Mouse (Mus musculus) heart, postnatal 10 days (tissue): Measurements from ENCODE around the gene Glt1d1. TPM values are rescaled to one million over a fixed set of nuclear protein-coding genes. Genes with fewer than 3 reads are reported as not detected.
A peak's percentile ranks its signal among the peaks of the same experiment; 100 is the strongest.

Experiments used
- DNase-seq, 2 experiments: peaks; one replicate each; pipeline ENCODE4 v3.0.0; 2021
- intact Hi-C: fragments of 180-260 bp; cut with DNase I; formaldehyde crosslinking; loops from one replicate; pipeline ENCODE4 v1.15.1; 2025
- total RNA-seq, 2 experiments: library from RNA; stranded (reverse); gene quantifications; 2 replicates each; pipeline ENCODE4 v1.2.3; 2021

The Glt1d1 gene
- total RNA-seq = not detected

DNA sequence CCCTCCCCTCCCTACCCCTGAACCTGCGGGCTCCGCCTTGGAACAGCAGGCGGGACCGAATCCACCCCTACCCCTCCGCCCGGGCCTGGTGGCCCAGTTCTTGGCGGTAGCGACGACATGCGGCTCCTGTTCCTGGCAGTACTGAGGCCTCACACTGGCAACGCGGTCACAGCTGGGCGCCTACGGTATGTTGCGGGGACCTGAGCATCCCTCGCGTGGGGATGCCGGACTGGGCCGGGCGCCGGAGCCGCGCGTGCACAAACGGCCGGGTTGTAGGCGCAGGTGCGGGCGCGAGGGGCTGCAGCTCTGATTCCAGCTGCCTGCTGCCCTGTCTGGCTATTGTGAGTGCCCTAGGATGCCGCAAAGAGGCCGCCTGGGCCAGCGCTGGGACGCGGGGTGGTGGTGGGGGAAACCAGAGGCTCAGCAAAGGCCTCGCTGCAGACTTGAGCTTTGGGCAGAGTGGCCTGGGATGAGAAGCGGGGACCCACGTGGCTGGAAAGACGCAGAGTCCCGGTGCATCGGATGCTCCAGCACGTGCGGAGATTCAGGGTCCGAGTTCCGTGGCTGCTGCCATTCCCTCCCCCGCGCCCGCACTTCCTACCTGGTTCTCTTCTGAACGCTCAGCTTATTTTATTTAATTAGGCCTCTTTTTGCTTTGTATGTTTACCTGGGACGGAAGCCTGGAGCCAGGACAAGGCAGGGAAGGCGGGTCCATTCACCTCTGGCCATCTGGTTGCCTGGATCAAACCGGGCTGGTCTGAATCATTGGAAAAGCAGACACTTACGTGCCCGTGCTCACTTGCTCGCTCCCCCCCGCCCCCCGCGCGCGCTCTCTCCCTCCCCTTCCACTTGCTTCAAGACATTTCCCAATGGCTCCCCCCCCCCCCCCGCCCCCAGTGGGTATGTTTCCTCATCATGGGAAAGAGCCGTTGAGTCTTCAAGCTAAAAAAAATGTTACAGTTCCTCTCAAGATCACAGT is at the start of gene Glt1d1, which contains the start of gene Slc15a4:
Glt1d1 (plus strand) TSS at position 96 of the 979 bp plus-strand sequence.
Slc15a4 (minus strand) TSS at position 731 of the 979 bp plus-strand sequence.
- intact Hi-C loops = no loop called here
- no peak for DNase-seq

DNA sequence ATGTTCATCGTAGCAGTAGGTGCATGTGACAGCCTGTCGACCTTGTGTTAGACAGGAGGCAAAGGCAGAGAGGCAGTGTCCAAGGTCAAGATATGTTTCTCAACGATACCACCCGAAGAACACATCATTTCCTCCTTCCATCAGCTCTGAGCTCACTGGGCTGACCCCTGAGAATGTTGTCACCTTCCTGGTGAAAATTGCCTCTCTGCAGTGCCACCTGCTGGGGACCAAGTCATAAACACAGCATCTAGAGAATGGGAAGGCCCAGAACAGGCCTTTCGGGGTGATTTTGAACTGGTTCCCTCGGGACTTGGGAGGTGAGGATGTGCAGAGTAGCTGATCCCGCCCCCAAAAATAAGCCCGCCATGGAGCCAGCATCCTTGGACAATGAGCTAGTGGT is 48.4 kb upstream of the Glt1d1 start:
- DNase-seq = no peak
- intact Hi-C loops = no loop called here

DNA sequence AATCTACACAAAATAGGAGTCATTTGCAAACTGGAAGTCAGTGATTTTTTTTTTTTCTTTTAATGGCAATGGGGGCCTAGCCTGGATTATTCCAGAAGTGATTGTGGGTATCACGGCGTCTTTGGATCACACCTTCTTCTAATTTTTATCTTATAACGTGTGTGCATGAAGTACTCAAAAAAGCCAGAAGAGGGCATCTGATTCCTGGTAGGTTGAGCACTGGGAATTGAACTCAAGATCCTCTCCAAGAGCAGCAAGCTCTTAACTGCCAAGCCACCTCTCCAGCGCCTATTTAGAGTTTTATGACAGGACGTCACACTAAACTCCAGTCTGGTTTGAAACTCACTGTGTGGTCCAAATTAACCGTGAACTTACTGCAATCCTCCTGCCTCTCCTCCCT is 44.2 kb upstream of the Glt1d1 start:
- intact Hi-C loops = no loop called here
- DNase-seq = no peak

DNA sequence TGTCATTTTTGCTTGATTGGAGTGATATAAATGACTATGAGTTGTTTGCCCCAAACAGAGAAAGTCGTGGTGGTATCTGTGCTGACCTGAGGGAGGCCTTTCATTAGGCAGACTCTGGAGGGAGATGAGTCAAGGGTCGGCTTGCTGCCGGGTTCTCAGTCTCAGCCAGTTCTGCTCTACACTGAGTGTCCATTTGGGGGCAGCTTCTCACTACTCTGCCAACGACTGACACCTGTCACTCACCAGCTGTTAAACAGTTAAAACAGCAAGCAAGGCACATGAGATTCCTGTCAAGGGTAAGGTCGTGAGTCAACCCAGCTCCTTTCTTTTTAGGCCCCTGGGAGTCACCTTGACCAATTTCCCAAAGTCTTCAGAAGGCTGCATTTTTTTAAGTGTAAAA is 39.7 kb upstream of the Glt1d1 start:
- DNase-seq = no peak
- intact Hi-C loops = no loop called here

DNA sequence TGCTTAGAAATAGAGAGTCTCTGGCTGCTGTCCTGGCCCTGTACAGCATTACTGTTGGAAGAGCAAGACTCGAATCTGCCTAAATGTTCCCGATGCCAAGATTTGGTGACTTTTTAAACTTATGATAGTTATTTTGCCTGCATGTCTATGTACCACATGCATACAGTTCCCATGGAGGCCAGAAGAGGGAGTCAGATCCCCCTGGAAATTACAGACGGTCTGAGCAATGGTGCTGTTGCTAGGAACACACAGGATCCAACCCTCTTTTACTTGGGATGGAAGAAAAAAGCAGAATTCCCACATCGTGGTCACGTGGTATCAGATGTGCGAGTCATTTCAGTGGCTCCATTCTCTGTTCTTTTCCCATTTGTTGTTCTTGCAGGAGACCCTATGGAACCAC is 39.2 kb upstream of the Glt1d1 start:
- intact Hi-C loops = no loop called here
- peak; percentile 25 to 40 for DNase-seq

DNA sequence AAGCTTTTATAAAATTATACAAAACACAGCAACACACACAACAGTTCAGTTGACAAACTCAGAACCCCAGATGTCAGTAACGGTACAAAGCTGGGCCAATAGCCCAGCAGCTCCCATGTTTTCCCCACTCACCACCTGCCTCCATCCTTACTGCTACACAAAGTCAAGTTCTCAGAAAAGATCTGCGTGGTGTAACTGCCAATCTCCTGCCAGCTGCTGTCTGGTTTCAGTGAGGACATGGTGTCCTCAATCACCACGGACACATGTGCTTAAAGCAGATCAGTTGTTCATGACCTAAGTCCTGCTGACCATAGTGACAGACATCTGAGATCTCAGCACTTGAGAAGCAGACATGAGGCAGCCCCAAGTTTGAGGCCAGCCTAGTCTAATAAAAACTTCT is 36.4 kb upstream of the Glt1d1 start:
- intact Hi-C loops = no loop called here
- no peak for DNase-seq

DNA sequence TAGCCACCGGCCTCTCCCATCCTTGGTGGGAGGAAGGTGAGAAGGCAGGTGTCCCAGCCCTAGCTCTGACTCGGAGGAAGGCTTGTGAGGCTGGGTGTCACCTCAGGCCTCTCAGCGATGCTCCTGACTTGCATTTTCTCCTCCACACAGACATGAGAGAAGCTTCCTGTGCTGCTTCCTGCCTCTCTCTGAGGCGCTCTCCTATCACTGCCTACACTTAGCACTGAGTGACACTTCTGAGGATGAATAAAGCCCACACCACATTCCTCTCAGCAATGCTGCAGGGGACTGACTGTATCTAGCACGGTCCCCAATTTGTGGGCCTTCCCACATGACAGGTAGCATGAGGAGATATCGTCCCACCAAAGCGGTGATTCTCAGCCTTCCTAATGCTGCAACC is 35.2 kb upstream of the Glt1d1 start:
- intact Hi-C loops = no loop called here
- DNase-seq = no peak

DNA sequence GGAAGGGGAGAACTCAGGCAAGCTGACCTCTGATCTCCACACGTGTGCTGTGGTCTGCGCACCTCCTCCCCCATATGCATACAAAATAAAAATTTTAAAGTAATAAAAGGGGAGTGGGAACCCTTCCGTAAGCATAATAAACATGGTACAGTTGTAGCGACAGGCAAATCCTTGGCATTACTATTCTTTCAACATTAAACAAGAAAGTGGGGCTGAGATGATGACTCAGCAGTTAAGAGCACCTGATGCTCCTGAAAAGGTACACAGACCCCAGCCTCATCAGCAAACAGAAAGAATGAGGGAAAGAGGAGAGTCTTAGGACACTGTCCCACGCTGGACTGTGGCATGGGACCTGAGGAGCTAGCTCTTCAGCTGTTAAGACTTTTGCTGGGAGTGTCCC is 29.1 kb upstream of the Glt1d1 start:
- DNase-seq = no peak
- intact Hi-C loops = no loop called here

DNA sequence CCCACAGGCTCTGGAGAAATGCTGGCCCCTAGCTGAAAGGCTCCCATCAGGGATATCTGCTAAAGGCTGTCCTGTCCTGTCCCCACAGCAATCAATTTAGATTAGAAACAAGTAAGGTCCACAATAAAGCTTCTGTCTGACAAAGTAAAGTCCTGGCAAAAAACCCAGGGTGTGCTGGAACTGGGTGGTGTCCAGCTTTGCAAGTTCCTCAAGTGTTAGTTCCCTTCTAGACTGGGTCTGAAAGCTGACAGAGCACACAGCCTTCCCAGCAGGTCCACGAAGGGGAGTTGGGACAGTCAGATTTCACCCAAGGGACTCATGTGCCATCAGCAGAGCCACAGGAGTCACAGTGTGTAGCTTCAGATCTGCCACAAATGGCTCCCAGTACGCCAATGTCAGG is 24.6 kb upstream of the Glt1d1 start:
- no peak for DNase-seq
- intact Hi-C loops = no loop called here

DNA sequence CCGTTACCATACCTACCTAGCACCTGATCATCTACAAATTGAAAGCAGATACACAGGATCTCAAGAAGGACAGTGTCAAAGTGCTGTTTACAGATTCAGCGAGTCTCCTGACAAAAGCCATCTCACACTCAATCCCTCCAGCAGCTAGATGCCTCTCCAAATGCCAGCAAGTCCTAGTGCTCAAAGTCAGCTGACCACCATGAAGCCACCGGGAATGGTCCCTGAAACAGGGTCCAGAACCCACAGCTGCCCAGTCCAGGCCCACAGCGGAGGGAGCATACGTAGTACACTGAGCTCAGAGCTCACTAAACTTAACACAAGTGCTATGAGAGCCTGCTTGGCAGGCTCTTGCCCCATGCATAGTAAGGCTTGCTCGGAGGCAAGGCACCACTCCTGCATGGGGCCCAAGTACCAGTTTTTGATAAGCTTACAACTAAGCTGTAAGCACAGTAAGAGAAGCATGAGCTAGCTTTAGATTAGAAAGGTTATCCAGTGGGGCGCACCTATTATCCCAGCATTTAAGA is 22.8 kb upstream of the Glt1d1 start:
- DNase-seq = peak in 1 of 2 experiments; percentile 30
- intact Hi-C loops = no loop called here

DNA sequence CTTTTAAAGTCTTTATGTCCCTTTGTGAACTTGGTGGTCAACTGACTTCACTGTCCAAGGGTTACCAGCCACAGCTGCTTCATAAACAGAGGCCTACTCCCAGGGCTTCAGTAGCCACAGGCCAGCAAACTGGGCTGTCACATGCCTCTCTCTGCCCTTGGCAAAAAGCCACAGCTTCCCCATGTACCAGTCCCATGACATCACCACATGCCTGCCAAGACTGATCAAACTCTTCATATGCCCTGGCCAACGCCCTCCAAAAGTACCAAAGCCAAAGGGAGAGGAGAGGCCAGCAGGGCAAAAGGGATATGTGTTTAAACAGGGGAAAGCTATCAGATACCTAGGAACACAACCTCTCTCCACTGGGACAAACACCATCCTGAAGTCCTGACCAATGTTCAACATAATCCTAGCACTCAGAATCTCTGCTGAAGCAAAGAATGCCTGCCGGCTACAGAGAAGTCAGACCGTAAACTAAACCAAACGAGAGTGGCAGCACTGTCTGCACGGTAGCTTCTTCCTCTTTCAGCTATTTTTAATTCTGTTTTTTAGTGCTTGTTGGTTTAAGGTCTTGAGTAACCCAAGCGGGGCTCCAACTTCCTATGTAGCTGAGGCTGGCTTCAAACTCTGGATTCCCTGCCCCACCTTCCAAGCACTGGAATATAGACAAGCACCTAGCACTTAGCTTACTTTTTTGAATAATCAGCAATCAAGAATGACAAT is 21.1 kb upstream of the Glt1d1 start:
- DNase-seq = peak; percentile 75 to 82
- intact Hi-C loops = no loop called here

DNA sequence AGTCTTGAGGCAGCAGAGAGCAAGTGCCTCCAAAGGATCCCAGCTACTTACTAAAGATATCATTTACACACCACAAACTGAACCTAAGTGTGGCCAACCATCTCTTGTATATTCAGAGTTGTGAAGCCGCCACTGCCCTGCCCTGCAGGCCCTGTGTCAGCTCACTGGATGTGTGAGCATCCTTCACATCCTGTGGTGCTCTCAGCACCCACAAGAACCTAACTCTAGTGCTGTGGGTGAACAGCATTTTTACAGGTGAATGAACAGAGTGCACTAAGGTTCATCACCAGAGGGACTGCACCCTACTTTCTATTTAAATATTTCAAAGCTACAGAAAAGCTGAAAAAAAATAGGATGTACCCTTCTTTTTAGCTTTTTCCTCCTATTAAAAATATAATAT is 20.2 kb upstream of the Glt1d1 start:
- no peak for DNase-seq
- intact Hi-C loops = no loop called here

DNA sequence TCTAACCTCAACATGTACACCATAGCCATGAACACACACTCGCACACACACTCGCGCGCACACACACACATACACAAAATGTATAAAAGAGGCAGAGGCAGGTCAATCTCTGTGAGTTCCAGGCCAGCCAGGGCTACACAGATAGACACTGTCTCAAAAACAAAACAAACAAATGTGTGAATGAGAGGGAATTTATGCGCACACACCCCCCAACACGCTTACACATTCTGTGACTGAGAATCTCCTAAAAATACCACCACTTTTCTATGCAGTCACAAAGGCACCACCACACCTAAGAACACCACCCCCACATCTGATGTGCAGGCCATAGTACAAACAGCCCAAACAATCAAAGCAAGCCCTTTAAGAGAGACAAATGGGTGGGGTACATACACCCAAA is 19.7 kb upstream of the Glt1d1 start:
- intact Hi-C loops = no loop called here
- DNase-seq = no peak

DNA sequence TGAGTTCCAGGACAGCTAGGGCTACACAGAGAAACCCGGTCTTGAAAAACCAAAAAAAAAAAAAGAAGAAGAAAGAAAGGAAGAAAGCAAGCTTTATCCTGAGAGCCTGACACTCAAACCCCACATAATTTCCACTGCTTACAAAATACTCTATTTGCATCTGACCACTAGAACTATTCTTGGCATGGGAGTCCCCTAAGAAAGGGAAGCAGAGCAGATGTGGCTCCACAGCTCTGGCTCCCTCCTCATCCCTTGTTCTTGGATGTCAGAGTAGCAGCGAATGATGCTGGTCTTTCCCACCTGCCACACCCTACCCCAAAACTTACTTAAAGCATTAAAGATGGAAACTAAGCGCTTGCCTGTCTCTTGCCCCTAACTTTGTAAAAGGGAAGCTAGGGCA is 16.6 kb upstream of the Glt1d1 start:
- intact Hi-C loops = no loop called here
- peak in 1 of 2 experiments; percentile 8 for DNase-seq

DNA sequence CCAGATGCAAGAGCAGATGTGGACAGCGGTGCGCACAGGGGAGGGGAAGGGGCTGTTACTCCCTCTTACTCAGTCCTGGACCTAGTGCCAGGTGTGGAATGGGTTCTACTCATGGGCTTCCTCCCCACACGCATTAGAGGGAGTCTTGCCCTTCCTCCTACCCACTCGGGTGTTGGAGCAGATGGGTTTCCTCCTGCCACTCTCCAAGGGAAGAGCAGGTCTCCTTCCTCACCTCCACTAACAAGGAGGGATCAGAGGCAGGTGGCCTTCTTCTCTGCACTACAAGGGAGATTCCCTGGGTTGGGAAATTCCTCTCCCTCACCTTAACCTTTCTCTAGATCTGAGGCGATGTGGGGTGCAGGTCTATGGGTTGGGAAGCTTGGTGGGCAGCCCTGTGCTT is 15.9 kb upstream of the Glt1d1 start:
- intact Hi-C loops = no loop called here
- no peak for DNase-seq

DNA sequence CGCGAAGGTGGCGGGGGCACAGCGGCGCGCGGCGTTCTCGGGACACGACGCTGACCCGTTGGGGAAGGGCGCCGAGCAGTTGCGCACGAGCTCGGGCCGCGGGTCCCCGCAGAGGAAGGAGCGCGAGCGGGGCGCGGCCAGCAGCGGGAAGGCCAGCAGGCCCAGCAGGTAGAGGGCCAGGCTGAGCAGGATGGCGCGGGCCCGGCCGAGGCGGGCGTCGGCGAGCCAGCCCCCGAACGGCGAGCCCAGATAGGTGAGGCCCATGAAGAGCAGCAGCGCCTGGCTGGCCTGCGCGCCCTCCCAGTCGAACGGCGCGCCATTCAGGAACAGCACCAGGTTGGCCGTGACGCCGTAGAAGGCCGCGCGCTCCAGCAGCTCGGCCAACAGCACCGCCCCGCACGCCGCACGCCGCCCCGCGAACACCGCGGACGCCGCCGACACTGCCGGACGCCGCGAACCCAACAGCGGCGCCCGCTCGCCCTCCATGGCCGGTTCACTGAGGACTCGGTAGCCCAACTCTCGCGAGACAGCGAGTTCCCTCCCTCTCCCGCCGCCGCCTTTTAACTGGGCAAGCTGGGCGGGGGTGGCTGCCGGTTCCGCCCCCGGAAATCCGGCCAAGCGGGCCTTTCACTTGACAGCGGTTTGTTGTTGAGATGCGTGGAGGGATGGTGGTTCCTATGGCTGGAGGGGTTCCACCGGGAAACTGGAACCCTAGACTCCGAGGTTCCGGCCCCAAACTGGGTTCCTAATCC is 15.0 kb upstream of the Glt1d1 start:
- intact Hi-C loops = no loop called here
- peak; percentile 99 for DNase-seq

DNA sequence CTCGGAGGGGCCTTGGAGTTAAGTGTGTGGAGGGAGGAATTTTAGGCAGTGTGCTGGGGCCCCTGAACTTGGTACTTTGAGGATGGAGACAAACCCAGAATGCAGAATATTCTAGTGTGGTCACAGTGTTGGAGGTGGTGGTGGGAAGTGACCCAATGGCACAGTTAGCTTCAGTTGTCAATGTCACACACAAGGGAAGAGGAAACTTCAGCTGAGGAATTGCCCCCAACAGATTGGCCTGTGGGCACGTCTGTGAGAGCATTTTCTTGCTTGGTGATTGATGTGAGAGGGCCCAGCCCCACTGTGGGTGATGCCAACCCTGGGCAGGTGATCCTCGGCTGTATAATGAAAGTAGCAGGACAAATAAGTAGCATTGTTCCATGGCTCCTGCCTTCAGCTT is 13.2 kb upstream of the Glt1d1 start:
- intact Hi-C loops = no loop called here
- no peak for DNase-seq

DNA sequence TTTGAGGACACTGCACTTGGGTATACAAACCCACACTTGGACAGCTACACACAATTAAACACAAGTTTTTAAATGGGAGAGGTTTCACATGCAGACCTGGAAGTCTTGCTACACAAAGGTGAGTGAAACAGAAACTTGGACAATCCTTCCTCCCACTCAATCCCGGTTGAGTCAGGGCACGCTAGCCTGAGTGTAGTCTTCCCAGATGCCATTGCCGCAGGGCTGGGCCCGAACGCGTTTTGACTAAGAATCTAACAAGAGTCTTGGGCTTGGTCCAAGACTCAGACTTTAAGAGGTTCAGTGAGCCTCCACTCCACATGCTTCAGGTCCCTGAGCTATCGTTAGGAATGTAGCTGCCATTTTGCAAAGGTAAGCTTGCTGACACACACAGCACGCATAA is 11.7 kb upstream of the Glt1d1 start:
- DNase-seq = no peak
- intact Hi-C loops = no loop called here

DNA sequence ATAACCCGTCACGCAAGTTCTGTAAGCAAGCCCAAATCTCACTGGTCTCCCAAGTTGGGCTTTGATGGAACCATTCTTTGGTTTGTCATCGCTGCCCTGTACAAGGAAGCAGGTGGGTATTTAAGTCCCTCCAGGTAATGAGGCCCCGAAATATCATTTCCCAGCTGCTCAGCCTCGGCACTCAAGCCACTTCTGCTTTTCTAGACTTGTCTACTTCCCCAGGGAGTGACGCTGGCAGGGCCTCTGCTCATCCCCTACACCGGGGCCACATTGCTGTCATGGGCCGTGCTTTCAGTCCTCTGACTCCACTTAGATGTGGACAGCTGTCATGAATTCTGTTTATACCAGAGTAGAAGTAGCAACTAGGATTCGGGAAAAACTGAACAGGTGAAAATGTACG is 11.0 kb upstream of the Glt1d1 start:
- intact Hi-C loops = no loop called here
- no peak for DNase-seq

DNA sequence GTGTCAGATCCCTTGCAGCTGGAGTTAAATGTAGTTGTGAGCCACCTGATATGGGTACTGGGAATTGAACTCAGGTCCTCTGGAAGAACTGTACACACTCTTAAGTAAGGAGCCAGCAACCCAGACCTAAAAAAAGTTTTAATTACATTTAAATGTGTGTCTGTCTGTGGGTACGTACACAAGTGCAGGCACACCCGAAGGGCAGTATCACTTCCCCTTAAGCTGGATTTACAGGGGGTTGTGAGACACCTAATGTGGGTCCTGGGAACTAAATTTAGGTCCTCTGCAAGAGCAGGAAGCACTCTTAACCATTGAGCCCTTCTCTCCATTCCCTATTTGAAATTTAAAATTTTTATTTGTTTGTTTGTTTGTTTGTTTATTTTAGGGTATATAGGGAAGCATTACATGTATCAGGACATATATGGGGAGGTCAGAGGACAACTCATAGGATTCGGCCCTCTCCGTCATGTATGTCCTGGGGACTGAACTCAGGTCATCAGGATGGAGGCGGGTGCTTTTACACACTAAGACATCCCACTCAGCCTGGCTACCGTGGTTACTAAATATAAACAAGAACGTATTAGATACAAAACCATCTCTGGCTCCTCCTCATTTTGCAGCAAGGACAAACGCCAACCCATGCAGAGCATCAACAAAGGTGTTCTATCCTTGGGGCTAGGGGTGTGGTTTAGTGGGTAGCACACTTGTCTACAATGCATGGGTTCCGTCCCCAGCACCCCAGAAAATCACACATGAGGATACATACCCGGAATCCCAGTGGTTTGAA is 7.4 kb upstream of the Glt1d1 start:
- intact Hi-C loops = no loop called here
- DNase-seq = no peak
